Mouse (Mus musculus): ENCODE results near the gene Galm. TPM values are rescaled to one million over a fixed set of nuclear protein-coding genes. Genes with fewer than 3 reads are reported as not detected.
"Not testable (repeated sequence)": the region's sequence is repeated elsewhere in the genome, so short reads cannot be mapped to it uniquely, and the experiment has no call there.

Galm gene
- polyA plus RNA-seq, 1 experiment: 61.2 TPM

DNA sequence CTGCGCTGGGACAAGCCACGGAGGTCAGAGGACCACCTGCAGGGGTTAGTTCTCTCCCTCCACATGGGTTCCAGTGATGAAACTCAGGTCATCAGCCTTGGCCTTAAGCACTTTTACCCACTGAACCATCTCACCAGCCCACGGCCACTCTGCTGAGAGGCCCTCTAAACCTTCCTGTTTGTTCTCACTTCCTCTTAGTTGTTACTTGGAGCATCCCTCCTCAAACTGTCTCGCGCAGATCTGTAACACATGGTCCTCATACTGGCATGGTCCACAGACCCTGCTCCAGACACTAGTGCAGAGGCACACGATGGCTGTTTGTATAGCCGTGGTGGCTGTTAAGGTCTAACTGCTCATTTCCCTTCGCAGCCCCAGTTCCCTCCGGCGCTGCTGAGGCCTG, 56.3 kb downstream of the Galm start:
- Histone ChIP-seq H3K4me1 (ENCODE audit: control insufficient read depth, insufficient read depth, insufficient read length, low read length) (no peaks in the 10 kb centered on the region), H3K27ac (replicated peaks; ENCODE audit: low read depth, low read length) (no peak overlapping the region), H3K4me3 (ENCODE audit: insufficient read depth, low read depth, low read length) (no peak overlapping the region)

DNA sequence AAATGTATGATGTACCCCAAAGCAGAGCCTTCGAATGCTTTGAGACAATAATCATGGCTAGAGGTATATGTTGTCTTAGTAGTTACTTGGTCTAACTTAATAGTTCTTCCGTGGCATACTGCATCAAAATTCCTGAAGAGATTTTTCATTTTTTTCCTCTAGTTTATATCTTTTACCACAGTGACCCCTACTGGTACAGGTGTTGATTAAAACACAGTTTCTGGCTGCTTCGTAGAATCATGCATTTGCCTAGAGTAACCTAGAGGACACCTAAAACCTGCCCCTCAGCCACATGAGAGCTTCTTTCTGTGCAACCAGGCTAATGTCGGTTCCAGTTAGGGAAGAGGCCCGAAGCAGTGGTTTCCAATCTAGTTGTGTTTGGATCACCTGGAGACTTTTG, 65.8 kb downstream of the Galm start:
- Histone ChIP-seq H3K4me3 (ENCODE audit: insufficient read depth, low read depth, low read length) (no peak overlapping the region), H3K4me1 (ENCODE audit: control insufficient read depth, insufficient read depth, insufficient read length, low read length) (no peaks in the 10 kb centered on the region), H3K27ac (replicated peaks; ENCODE audit: low read depth, low read length) (no peak overlapping the region)

DNA sequence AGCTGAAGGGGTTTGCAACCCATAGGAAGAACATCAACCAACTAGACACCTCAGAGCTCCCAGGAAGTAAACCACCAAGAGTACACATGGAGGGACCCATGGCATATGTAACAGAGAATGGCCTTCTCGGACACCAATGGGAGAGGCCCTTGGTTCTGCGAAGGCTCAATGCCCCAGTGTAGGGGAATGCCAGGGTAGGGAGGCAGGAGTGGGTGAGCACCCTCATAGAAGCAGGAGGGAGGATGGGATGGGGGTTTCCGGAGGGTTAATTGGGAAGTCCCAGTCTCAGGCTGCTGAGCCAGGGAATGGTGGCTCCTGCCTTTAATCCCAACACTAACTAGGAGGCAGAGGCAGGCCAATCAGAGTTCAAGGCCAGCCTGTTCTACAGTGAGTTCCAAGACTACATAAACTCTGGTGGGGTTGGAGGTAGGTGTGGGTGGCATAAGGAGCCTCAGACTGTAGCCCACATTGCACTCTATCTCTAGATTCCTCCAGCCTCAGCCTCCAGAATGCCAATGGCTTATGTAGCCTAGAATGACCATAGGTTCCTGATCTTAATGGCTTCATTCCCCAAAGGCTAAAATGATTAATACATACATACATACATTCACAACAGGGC, 72.0 kb downstream of the Galm start:
- Histone ChIP-seq H3K27ac (replicated peaks; ENCODE audit: low read depth, low read length) (no peak overlapping the region), H3K4me1 (ENCODE audit: control insufficient read depth, insufficient read depth, insufficient read length, low read length) (no peaks in the 10 kb centered on the region), H3K4me3 (ENCODE audit: insufficient read depth, low read depth, low read length) (no peak overlapping the region)

DNA sequence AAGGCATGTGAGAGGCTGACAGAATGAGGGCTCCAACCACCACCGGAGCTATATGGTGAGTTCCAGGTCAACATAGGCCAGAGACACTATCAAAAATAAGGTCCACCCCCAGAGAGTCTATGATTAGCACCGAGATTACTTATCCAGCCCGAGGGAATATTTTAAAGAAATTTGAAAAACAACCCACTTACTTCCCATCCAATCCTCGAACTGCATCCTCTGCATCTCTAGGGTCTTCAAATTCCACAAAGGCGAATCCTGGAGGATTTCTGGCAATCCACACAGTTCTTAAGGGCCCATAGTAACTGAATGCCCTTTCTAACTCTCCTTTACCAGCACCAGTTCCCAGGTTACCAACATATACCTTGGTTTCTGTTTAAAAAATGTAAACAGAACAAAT, 78.4 kb downstream of the Galm start:
- H3K27ac ChIP-seq (replicated peaks; ENCODE audit: low read depth, low read length): no peak overlapping the region
- H3K4me3 ChIP-seq (ENCODE audit: insufficient read depth, low read depth, low read length): peak overlapping the region; percentile 97
- no peaks in the 10 kb centered on the region for H3K4me1 ChIP-seq (ENCODE audit: control insufficient read depth, insufficient read depth, insufficient read length, low read length)

DNA sequence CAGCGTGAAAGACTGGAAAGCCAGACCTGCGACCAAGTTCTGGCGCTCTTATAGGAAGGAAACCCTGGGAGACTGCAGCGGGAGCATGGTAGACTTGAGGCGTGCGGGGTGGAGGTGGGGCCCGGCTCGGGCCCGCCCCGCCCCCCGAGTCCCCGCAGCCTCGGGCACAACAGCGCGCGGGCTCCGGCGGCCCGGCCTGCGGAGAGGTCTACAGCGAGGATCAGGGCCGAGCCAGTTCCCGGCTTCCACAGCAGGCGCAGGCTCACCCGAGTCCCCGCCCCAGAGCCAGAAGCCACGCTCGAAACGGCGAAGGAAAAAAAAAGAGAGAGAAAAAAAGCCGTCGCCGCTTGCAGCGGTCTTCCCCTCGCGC, 79.0 kb downstream of the Galm start:
- H3K4me1 ChIP-seq (ENCODE audit: control insufficient read depth, insufficient read depth, insufficient read length, low read length): no peaks in the 10 kb centered on the region
- H3K27ac ChIP-seq (replicated peaks; ENCODE audit: low read depth, low read length): peak overlapping the region; percentile 53
- peak overlapping the region; percentile 97 for H3K4me3 ChIP-seq (ENCODE audit: insufficient read depth, low read depth, low read length)

DNA sequence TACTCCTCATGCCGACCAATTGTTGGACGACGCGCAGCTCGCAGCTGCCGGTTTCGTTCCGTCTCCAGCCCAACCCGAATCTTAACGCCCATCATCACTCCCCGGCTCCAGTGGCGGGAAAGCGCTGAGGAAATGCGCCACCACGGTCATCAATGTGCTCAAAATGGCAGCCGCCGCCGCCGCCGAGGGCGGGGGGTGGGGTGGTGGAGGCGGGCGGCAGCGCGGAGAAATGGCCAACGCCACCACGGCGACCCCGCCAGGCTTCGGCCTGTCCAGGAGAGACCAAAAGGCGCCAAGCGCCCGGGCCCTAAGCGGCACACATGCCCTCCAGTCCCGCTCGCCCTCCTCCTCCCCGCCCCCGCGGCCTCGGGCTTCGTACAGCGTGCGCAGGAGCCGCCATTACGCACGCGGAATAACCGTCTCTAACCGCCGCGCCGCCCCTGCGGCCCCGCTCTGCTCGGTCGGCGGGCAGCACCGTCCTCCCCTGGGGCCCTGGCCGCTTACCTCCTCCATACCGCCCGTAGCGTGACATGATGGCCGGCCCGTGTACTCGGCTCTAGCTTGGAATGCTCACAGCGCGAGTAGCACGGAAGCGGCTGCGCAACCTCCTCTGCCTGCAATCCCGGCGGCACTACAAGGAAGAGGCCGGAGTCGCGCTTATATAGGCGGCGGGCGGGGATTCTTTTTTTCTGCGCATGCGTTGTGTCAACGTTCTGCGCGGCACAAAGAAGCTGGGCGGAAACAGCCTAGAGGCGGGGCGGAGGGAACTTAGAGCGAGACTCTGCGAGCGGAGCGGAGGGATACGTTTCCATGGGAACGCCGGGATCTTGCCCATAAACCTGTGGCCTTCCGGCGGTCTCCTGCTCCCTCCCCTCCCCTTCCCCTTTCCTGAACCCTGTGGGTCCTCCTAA, 79.7 kb downstream of the Galm start, which contains the start of the genes Srsf7 and Ttc39d:
Srsf7 (minus strand) TSS at position 637 of the 911 bp plus-strand sequence.
Ttc39d (plus strand) TSS at position 790 of the 911 bp plus-strand sequence.
- no peaks in the 10 kb centered on the region for H3K4me1 ChIP-seq (ENCODE audit: control insufficient read depth, insufficient read depth, insufficient read length, low read length)
- H3K4me3 ChIP-seq (ENCODE audit: insufficient read depth, low read depth, low read length): peak within 1 kb of the TSS; percentile 97
- H3K27ac ChIP-seq (replicated peaks; ENCODE audit: low read depth, low read length): peak within 1 kb of the TSS; percentile 88

DNA sequence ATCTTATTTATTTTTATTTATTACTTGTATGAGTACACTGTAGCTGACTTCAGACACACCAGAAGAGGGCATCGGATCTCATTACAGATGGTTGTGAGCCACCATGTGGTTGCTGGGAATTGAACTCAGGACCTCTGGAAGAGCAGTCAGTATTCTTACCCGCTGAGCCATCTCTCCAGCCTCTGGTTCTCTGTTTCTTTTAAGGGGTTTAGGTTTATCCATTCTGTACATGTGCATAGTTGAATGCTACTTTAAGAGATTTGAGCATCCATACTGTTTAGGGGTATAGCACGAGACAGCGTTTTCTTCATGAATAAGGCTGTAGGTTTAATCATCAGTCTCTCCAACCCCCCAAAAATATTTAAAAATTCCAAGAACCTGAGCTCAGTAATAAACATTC, 86.7 kb downstream of the Galm start:
- H3K4me1 ChIP-seq (ENCODE audit: control insufficient read depth, insufficient read depth, insufficient read length, low read length); H3K27ac ChIP-seq (replicated peaks; ENCODE audit: low read depth, low read length); H3K4me3 ChIP-seq (ENCODE audit: insufficient read depth, low read depth, low read length): not testable (repeated sequence)

DNA sequence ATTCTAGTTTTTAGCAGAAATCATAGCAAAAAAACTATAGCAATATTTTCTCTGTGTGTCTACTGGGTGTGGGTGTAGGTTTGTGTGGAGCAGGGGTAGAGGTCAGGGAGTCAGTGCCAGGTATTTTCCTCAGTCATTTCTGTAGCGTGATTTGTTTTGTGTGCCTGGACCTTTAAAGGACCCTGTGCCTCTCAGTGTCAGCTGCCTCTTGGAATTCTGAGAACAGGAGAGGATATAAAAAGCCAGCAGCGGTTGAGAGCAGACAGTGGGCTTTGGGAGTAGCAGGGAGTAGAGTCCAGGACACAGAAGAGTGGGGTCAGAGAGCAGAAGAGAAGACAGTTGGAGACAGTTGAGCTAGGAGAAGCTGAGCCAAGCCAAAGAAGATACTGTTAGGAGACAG, 92.9 kb downstream of the Galm start:
- Histone ChIP-seq H3K4me1 (ENCODE audit: control insufficient read depth, insufficient read depth, insufficient read length, low read length) (peaks cover 2% of the 10 kb centered on the region; the same call in 1 of the 2 replicates), H3K4me3 (ENCODE audit: insufficient read depth, low read depth, low read length) (no peak overlapping the region), H3K27ac (replicated peaks; ENCODE audit: low read depth, low read length) (no peak overlapping the region)

DNA sequence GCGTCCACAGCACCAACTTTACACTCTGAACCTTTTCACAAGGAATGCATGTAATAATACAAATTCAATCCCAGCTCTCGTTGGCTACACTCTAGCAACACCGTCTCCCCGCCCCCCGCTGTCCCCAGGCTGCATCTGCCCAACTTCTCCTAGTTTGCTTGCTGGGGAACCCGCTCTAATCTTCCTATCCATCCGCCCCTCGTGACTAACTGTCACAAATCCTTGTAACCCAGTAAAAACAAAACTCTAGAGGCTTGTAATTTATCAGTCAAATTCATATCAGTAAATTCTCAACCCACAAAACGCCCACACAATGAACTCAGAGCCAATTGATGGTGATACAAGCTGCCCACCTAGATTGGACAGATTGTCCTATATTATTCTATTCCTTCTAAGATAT, 93.9 kb downstream of the Galm start:
- Histone ChIP-seq H3K4me3 (ENCODE audit: insufficient read depth, low read depth, low read length) (no peak overlapping the region), H3K4me1 (ENCODE audit: control insufficient read depth, insufficient read depth, insufficient read length, low read length) (peaks cover 2% of the 10 kb centered on the region; the same call in 1 of the 2 replicates), H3K27ac (replicated peaks; ENCODE audit: low read depth, low read length) (no peak overlapping the region)

DNA sequence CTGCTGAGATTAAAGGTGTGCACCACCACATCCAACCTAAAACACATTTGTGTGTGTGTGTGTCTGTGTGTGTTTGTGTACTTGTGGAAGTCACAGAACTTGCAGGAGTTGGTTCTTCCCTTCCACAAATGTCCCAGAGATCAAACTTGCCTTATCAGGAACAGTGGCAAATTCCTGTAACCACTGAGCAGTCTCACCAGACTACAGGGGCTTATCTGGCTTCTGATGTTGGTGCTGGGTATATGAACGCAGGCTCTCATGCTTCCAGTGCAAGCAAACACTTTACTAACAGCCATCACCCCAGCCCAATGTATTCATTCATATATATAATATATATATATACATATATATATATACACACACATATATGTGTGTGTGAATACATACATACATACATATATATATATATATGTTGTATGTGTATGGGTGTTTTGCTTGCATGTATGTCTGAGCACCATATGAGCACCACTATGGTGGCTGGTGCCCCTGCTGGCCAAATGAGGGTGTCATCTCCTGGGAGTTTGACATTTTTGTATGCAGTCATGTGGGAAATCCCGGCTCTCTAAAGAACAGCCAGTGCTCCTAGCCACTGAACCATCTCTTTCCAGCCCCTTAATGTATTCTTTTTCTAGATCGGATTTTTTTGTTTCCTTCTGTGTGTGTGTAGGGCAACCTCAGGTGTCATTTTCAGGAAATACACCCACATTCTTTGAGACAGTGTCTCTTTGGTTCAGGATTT, 94.8 kb downstream of the Galm start:
- Histone ChIP-seq H3K4me1 (ENCODE audit: control insufficient read depth, insufficient read depth, insufficient read length, low read length) (peaks cover 2% of the 10 kb centered on the region; the same call in 1 of the 2 replicates), H3K27ac (replicated peaks; ENCODE audit: low read depth, low read length) (no peak overlapping the region), H3K4me3 (ENCODE audit: insufficient read depth, low read depth, low read length) (no peak overlapping the region)

DNA sequence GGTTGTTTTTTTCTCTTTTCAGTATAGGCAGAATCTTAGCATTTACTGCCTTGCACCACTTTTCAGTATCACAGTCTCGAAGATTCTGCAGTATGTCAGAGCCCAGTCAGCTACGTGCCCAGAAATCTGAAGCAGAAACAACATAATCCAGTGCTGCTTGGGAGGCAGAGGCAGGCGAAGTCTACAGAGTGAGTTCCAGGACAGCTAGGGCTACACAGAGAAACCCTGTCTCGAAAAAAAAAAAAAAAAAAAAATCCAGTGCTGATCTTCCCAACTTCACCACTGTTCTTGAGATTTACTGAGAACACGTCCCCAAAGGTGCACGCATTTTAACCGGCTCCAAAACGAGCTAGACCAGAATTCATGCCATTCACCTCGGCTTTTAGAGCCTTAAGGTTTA, 96.6 kb downstream of the Galm start:
- Histone ChIP-seq H3K4me1 (ENCODE audit: control insufficient read depth, insufficient read depth, insufficient read length, low read length) (peaks cover 2% of the 10 kb centered on the region; the same call in 1 of the 2 replicates), H3K4me3 (ENCODE audit: insufficient read depth, low read depth, low read length) (peak overlapping the region; percentile 71), H3K27ac (replicated peaks; ENCODE audit: low read depth, low read length) (peak overlapping the region; percentile 51; the same call in 1 of the 2 replicates)

DNA sequence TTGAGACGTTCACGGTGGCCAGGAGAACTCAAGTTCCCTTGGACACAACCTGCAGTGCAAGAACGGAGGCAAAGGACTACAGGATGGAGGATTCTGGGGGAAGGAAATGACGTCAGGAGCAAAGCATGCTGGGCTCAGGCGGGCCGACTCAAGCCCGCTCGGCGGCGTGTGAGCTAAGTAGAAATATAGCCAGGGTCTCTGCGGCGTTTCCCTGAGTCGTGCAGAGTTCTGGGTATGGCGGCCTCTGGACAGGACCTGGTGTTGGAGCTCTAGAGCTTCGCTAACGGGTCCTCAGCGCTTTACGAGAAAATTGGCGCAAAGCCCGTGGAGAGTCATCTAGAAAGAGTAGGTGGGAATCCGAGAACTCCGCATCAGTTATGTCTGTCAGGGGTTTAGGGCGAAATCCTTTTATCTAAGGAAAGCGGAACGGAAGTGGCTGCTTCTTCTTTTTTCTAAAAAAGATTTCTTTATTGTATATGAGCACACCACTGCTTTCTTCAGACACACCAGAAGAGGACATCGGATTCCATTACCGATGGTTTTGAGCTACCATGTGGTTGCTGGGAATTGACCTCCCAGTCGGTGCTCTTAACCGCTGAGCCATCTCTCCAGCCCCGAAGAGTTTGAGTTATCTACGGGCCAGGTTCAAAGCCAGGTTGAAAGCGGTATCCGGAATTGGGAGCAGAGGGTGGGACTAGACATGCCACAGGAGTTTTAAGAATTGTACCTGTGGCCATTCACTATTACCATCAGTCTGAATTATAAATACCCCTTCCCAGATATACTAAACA, 97.2 kb downstream of the Galm start, which contains the start of gene Gemin6:
Gemin6 (plus strand) TSS at position 116 of the 791 bp plus-strand sequence.
- Histone ChIP-seq H3K27ac (replicated peaks; ENCODE audit: low read depth, low read length) (peak within 1 kb of the TSS; percentile 51; the same call in 1 of the 2 replicates), H3K4me1 (ENCODE audit: control insufficient read depth, insufficient read depth, insufficient read length, low read length) (peaks cover 2% of the 10 kb centered on the region; the same call in 1 of the 2 replicates), H3K4me3 (ENCODE audit: insufficient read depth, low read depth, low read length) (peak within 1 kb of the TSS; percentile 71)

DNA sequence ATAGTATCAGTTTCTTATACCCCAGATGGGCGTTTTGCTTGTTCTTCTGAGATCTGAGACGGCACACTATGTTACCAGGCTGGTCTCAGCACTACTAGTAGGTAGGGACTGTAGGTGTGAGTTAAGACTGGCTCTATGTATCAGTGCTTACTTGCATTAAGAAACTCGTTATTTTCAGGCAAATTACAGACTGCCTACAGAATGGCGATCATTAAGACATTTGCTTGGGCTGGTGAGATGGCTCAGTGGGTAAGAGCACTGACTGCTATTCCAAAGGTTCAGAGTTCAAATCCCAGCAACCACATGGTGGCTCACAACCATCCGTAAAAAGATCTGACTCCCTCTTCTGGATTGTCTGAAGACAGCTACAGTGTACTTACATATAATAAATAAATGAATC, 97.9 kb downstream of the Galm start:
- H3K4me1 ChIP-seq (ENCODE audit: control insufficient read depth, insufficient read depth, insufficient read length, low read length); H3K27ac ChIP-seq (replicated peaks; ENCODE audit: low read depth, low read length); H3K4me3 ChIP-seq (ENCODE audit: insufficient read depth, low read depth, low read length): not testable (repeated sequence)

DNA sequence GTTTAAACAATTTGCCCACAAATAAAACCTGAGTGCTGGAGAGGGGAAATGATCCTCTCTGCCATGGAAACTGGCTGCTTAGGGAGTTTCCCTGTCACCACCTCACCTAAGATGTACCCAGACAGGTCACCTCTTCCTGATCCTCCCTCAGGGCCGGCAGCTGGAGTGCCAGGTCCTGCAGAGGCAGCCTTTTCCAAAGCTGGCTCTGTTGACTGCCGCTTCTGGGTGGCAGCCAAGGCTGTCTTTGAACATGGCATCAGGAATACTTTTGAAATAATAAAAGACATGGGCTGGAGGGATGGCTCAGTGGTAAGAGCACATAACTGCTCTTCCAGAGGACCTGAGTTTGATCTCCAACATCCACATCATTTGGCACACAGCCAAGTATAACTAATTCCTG, 102.1 kb downstream of the Galm start:
- Histone ChIP-seq H3K4me3 (ENCODE audit: insufficient read depth, low read depth, low read length) (no peak overlapping the region), H3K27ac (replicated peaks; ENCODE audit: low read depth, low read length) (no peak overlapping the region), H3K4me1 (ENCODE audit: control insufficient read depth, insufficient read depth, insufficient read length, low read length) (no peaks in the 10 kb centered on the region)
